Mouse (Mus musculus): Measurements from ENCODE around the gene Gabrg3. TPM values are rescaled to one million over a fixed set of nuclear protein-coding genes. Genes with fewer than 3 reads are reported as not detected.
A peak's percentile ranks its signal among the peaks of the same experiment; 100 is the strongest.

The Gabrg3 gene
- under 1 TPM; 0.08 to 0.15 TPM for total RNA-seq (2021)
- long read RNA-seq, experiment 1, result 0 reads
- long read RNA-seq, experiment 2, result 0 reads

DNA sequence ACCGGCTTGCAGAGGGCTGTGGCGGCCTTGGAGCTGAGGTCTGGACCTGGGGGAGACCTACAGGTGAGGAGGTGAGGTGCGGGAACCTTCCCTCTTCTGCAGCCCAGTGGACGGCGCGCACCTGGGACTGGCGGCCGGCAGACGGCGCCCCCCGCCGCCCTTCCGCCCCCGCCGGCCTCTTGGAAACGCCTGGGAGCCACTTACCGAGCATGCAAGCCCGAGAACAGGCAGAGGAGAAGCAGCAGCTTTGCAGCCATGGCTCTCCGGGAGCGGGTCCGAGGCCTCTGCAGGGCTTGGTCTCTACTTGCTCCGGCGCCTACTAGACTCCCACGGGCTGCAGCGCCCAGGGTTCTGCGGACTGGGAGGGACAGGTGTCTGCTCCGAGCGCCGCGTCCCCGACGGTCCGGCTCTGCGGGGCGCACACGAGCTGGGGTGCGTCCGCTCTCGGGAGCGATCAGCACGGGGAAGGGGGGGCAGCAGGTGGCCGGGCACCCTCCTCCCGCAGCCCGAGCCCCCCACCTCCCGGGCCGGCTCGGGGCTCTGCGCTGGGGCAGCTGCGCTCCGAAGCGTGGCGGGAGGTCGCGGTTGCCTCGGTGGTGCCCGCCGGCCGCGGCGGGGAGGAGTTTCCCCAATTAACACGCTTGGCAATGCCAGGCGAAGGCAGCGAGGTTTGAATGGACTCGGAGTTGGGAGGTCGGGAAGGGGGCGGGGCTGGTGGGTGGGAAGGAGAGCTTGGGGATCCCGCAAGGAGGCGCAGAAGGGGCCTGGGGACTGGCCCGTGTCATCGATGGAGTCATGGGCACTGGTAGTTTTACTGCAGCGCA is at the start of gene Gabrg3:
TSS of gene Gabrg3 (minus strand) at position 672 of the 824 bp plus-strand sequence.
- DNase-seq (ENCODE audit: low spot score in 2 of 2), result peak; percentile 9 to 17

DNA sequence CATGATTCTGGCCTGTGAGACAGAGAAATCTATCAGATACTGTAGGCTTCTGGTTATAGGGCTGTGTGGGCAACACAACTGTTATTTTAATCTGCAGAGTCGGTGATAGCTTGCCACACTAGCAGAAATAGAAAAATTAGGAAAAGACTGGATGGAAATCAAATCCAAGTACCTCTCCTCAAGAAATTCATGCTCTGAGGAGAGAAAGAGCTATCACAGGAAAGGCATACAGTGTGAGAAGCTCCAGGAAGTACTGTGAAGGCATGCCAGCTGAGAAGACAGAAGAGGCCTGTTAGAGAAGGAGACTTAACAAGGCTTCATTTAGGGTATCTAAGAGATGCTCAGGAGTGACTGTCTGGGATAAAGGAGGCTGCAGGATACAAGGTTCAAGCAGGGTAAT is 35.7 kb upstream of the Gabrg3 start:
- DNase-seq (ENCODE audit: low spot score in 2 of 2), result no peak

- DNase-seq (ENCODE audit: low spot score in 2 of 2), result no peak
These were observed 34.1 kb upstream of the Gabrg3 start for GRCm38 (mm10) chr7:57421044-57421443.

GRCm38 (mm10) chr7:57419392-57419791 is 32.4 kb upstream of the Gabrg3 start, which contains the start of gene Gabrb3:
TSS of gene Gabrb3 (plus strand) at chr7:57419692.
- DNase-seq (ENCODE audit: low spot score in 2 of 2), result no peak

DNA sequence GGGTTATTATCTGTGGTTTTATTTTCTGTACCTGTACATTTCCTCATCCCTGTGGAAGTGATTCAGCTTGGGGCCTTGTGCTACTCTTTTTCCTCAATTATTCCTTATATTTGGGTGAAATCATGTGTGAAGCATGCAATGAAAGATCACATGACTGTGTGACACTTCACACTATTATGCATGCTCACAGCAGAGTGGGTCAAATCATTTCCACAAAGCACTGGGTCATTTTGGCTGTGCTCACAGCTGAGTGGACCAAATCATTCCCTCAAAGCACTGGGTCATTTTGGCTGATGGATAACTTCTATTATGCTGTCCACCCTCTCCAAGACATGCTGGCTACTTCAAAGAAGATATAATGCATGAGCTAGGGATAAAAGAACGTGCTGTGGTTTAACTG is 25.9 kb upstream of the Gabrg3 start:
- no peak for DNase-seq (ENCODE audit: low spot score in 2 of 2)

- DNase-seq (ENCODE audit: low spot score in 2 of 2), result no peak
These were observed 24.2 kb upstream of the Gabrg3 start for GRCm38 (mm10) chr7:57411163-57411562.

GRCm38 (mm10) chr7:57393551-57393950 is 6.6 kb upstream of the Gabrg3 start:
- no peak for DNase-seq (ENCODE audit: low spot score in 2 of 2)

DNA sequence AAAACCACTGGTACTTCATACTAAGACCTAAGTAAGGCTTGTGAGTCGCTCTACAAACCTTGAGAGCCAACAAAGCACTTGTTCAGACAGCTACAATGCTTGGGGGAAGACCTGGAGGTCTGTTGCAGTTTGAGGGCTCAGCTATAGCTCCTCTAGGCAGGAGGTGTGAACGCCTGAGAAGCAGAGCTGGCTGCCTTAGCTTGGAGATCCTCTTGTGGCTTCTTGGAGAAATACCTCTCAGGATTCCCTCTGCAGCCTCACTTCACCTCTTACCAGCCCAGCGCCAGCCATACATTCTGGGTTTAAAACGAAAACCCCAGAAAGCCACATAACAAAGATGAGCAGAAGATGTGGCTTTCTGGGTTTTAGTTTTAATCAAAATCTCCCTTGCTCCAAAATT is 3.1 kb upstream of the Gabrg3 start:
- DNase-seq (ENCODE audit: low spot score in 2 of 2), result no peak

- DNase-seq (ENCODE audit: low spot score in 2 of 2), result no peak
These were observed 310 bp upstream of the Gabrg3 start for GRCm38 (mm10) chr7:57387341-57387654.

GRCm38 (mm10) chr7:57384112-57384511 is 2.9 kb downstream of the Gabrg3 start:
- no peak for DNase-seq (ENCODE audit: low spot score in 2 of 2)

DNA sequence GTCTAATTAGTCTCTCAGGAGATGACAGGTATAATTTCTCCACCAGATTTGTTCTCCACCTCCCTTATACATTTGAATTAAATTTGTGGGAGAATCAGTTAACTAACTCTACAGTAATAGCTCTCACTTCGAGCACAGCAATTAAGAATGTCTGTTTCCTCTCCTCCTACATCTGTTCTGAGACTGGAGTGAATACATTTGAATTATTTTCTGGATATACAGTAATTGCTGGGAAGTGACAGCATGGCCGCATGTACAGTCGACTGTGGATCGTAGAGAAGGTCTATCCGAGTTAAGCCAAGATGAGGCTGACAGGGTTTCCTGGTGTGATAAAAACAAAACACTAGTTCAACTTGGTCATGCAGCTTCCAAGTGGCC is 21.0 kb downstream of the Gabrg3 start:
- no peak for DNase-seq (ENCODE audit: low spot score in 2 of 2)

DNA sequence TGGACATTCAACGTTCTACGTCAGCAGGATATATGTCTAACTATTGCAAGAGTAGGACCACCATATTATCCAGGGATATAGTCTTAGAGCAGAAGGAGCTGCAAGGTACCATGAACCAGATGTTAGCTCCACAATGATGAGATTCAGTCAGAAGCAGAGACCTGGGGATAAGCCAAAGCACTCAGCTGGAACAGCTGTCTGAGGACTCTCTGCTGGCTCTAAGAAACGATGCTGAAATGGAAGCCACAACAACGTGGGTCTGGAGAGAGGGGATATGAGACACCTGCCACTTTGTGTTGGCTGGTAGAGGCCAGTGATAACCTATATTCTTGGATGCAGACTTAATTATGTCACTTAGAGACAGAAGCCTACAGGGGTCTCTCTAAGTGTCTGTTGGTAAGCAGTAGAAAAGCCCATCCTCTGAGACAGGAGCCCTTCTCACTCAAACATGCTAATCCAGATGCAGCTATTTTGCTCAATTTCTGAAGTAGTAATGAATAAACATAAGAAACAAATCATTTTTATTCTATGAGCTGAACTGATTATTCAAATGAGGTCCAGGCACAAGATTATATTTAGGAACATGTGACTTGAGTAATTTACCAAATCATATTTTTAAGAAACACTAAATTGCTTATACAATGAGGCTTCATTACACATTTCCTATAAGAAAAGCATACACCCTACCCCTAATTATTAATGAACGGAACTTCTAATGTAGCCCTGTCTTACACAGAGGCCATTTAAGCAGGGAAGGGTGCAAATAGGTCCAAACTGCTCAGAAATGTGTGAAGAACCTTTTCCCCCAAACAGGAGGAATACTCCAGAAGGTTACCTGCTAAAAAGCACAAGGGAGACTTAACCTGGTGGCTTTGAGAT is 21.6 kb downstream of the Gabrg3 start:
- DNase-seq (ENCODE audit: low spot score in 2 of 2), result no peak

DNA sequence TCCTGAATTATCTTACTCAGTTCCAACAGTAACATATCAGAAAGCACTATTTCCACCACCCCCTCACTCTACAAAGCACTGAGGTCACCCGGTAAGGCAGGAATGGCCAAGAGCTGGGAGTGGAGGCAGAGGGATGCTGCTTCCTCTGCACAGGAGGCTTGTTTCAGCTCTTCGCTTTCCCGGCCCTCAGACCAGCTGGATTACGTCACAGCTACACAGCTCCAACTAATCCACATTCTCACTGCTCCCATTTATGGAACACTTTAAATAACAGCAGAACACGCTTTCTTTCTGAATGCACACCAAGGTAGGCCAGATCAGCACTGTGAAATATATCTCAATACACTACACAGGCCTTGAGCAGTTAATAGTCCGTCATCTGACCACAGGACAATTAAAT is 23.2 kb downstream of the Gabrg3 start:
- no peak for DNase-seq (ENCODE audit: low spot score in 2 of 2)

DNA sequence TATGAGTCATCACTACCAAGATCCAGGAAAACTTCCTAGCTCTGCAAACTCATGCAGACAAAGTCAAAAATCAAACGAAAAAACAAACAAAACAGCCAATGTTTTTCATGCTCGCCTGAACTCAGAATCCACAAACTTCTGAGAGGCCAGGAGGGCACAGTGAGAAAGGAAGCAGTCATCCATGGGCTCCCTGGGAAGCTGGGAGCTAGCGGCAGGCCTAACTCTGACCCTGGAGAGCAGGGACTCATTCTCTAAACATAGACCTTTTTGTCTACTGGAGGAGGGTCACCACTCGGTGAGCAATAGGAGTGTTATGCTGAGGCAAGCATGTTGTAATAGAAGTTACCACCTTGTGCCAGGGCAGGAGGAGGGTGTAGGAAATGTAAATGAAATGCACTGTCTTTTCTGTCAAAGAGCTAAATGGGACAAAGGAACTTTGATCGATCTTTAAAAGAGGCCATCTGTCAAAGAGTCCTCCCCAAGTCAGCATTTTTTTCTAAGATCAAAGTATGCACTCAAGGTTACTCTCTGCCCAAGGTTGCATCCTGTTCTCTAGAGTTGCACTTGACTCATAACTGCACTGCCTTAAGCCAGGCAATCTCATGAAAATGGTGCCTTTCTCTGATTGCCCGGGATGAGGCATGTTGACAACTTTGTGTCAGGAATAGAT is 29.0 kb downstream of the Gabrg3 start:
- DNase-seq (ENCODE audit: low spot score in 2 of 2), result no peak

- DNase-seq (ENCODE audit: low spot score in 2 of 2), result no peak
These were observed 30.3 kb downstream of the Gabrg3 start for GRCm38 (mm10) chr7:57356565-57357301.

GRCm38 (mm10) chr7:57348774-57349173 is 38.2 kb downstream of the Gabrg3 start:
- DNase-seq (ENCODE audit: low spot score in 2 of 2), result no peak

GRCm38 (mm10) chr7:57341910-57342309 is 45.1 kb downstream of the Gabrg3 start:
- DNase-seq (ENCODE audit: low spot score in 2 of 2), result no peak

- DNase-seq (ENCODE audit: low spot score in 2 of 2), result no peak
These were observed 55.8 kb downstream of the Gabrg3 start for GRCm38 (mm10) chr7:57331211-57331610.

GRCm38 (mm10) chr7:57330240-57330639 is 56.7 kb downstream of the Gabrg3 start:
- DNase-seq (ENCODE audit: low spot score in 2 of 2), result no peak

- DNase-seq (ENCODE audit: low spot score in 2 of 2), result no peak
These were observed 62.5 kb downstream of the Gabrg3 start for GRCm38 (mm10) chr7:57324473-57324872.

DNA sequence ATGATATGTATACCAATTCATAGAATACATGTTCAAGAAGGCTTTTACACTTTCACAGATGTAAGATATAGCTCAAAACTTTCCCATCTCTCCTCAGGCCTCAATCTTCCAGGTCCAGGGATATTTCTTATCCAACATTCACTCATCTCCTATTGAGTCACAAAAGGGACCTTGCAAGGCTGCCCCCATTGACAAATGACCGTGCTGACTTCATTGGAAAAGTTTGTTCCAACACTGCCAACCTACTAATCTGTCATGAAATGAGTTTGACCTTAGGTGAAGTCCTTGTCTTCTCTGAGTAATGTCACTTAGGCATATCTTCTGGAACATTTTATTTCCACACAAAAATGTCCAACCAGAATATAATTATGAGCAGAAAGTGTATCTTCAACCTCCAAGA is 64.9 kb downstream of the Gabrg3 start:
- DNase-seq (ENCODE audit: low spot score in 2 of 2), result no peak

All from gastrocnemius, postnatal 4 days (tissue).